Mouse (Mus musculus): ENCODE measurements at regions not wholly inside any gene's neighbourhood (a gene's known extent, or its start where the extent isn't known, plus 50 kb on each side); places are given as distances from the start of the nearest gene placed in this dataset.

DNA sequence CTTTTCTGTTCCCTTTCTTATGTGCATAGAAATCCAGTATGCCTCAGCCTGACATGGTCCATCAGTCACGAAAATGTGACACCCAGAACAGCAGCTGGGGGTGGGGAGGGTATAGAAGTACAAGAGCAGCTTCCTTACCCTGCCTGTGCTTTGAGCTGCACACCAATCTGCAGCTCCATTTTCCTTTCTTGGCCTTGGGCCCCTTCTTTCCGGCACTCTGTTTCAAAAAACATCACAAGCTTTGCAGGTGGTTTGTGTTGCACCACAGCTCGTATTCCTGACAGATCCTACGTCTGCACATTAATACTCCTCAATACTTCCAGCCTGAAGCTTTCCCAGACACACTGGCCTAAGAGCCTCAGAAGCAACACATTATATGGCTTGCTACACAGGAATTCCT lies 138.1 kb upstream of the Nt5c1b start:
- no peak for ATAC-seq (replicated peaks; ENCODE audit: low FRiP score)
- H3K9ac ChIP-seq (ENCODE audit: low read length), result no peak overlapping the region
- no peak for DNase-seq (ENCODE audit: low spot score)
- no peak overlapping the region for H3K4me3 ChIP-seq (ENCODE audit: low read depth, low read length)
- H3K36me3 ChIP-seq (ENCODE audit: control insufficient read depth, insufficient read depth, low read length), result no peaks in the 10 kb centered on the region
- H3K27ac ChIP-seq (ENCODE audit: low read depth, low read length), result no peak overlapping the region
- no peak overlapping the region for H3K4me2 ChIP-seq (ENCODE audit: low read depth, low read length, severe bottlenecking)
- no peaks in the 10 kb centered on the region for H3K4me1 ChIP-seq (replicated peaks; ENCODE audit: control insufficient read depth, insufficient read depth, low read length)
- no peaks in the 10 kb centered on the region for H3K9me3 ChIP-seq (ENCODE audit: control insufficient read depth, low read length)
- WGBS, result 55% methylated on average over 4 of the region's 4 CpGs
- no peaks in the 10 kb centered on the region for H3K27me3 ChIP-seq (ENCODE audit: control insufficient read depth, insufficient read depth, low read length)

DNA sequence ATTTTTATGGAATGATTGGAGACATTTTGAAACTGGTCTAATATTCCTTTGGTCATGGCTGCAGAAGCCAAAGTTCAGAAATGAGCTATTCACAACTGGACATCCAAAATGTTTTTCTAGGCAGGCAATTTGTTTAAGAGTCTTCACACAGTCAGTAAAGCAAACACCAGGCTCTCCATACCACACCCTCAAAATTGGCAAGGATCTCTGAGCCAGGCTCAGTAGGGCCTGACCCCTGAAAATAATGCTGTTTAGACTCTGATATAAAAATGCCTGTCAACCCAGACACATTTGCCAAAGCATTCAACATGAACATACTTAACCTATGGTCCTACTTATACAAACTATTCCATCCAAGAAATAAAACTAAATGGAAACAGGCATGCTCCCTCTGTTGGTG lies 121.7 kb upstream of the Nt5c1b start:
- H3K27me3 ChIP-seq (ENCODE audit: control insufficient read depth, insufficient read depth, low read length), result no peaks in the 10 kb centered on the region

DNA sequence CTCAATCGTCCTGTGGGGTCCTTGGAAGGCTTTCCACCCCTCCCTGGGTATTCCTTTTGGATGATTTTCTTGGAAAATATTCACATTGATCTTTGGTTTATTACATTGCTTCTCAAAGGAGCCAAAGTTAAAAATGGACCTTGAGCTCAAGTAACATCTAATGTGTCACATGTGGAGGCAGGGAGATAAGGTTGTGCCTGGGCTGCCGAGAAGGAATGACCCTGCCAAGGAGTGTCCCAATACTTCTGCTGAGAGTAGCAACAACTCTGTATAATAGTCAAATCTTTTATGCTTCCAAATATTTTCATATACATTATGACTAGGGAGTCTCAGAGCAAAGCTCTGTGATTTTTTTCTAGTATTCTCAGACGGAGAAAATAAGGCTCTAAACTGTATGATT lies 113.4 kb upstream of the Nt5c1b start:
- Histone ChIP-seq H3K27me3 (ENCODE audit: control insufficient read depth, insufficient read depth, low read length) (no peaks in the 10 kb centered on the region), H3K4me2 (ENCODE audit: low read depth, low read length, severe bottlenecking) (no peak overlapping the region), H3K9me3 (ENCODE audit: control insufficient read depth, low read length) (no peaks in the 10 kb centered on the region), H3K4me1 (replicated peaks; ENCODE audit: control insufficient read depth, insufficient read depth, low read length) (no peaks in the 10 kb centered on the region), H3K9ac (ENCODE audit: low read length) (no peak overlapping the region), H3K4me3 (ENCODE audit: low read depth, low read length) (no peak overlapping the region), H3K36me3 (ENCODE audit: control insufficient read depth, insufficient read depth, low read length) (no peaks in the 10 kb centered on the region), H3K27ac (ENCODE audit: low read depth, low read length) (no peak overlapping the region)
- DNase-seq (ENCODE audit: low spot score) (no peak), ATAC-seq (replicated peaks; ENCODE audit: low FRiP score) (no peak)
- WGBS, result 62% methylated on average over 3 of the region's 3 CpGs

More for the DNA sequence above, 121.7 kb upstream of the Nt5c1b start:
- Histone ChIP-seq H3K9me3 (ENCODE audit: control insufficient read depth, low read length) (no peaks in the 10 kb centered on the region), H3K4me2 (ENCODE audit: low read depth, low read length, severe bottlenecking) (no peak overlapping the region), H3K4me1 (replicated peaks; ENCODE audit: control insufficient read depth, insufficient read depth, low read length) (no peaks in the 10 kb centered on the region), H3K27ac (ENCODE audit: low read depth, low read length) (no peak overlapping the region), H3K36me3 (ENCODE audit: control insufficient read depth, insufficient read depth, low read length) (no peaks in the 10 kb centered on the region), H3K9ac (ENCODE audit: low read length) (no peak overlapping the region), H3K4me3 (ENCODE audit: low read depth, low read length) (no peak overlapping the region)
- ATAC-seq (replicated peaks; ENCODE audit: low FRiP score), result no peak
- no peak for DNase-seq (ENCODE audit: low spot score)

DNA sequence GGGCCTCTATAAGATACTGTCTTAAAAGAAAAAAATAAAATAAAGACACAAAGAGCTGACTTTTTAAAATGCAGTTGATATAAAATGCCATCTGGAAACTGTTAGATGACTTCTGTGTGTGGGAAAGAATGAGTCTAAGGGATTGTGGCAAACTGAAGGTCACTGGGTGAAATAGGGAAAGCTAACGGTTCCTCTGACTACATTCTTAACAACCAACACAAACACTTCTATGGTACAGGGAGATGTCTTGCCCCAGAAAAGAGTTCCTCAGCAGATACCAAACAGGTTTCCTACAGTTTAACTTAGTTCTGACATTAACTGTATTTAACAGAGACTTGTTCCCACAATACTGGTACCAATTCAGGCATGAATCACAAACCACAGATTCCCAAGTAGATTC lies 103.6 kb upstream of the Nt5c1b start:
- 78% methylated on average over 1 of the region's 1 CpGs for whole genome bisulfite sequencing

DNA sequence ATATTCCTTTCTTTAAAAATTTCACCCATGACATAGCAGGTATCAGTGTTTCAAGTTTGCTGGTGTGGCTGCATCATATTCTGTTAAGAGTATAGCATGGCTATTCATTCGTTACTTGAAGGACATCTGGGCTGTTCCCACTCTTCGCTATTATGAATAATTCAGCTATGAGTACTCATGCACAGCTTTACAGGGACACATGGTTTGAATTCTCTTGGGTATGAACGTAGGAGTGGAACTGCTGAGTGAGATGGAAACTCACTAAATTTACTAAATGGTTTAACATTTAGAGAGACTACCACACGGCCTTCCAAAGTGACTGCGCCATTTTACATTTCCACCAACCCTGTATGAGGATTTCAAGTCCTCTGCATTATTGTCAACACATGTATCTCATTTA lies 97.7 kb upstream of the Nt5c1b start:
- Histone ChIP-seq H3K4me3 (ENCODE audit: low read depth, low read length) (no peak overlapping the region), H3K4me2 (ENCODE audit: low read depth, low read length, severe bottlenecking) (no peak overlapping the region), H3K9ac (ENCODE audit: low read length) (no peak overlapping the region), H3K27me3 (ENCODE audit: control insufficient read depth, insufficient read depth, low read length) (no peaks in the 10 kb centered on the region), H3K36me3 (ENCODE audit: control insufficient read depth, insufficient read depth, low read length) (no peaks in the 10 kb centered on the region), H3K4me1 (replicated peaks; ENCODE audit: control insufficient read depth, insufficient read depth, low read length) (no peaks in the 10 kb centered on the region), H3K27ac (ENCODE audit: low read depth, low read length) (no peak overlapping the region), H3K9me3 (ENCODE audit: control insufficient read depth, low read length) (no peaks in the 10 kb centered on the region)
- ATAC-seq (replicated peaks; ENCODE audit: low FRiP score) (no peak), DNase-seq (ENCODE audit: low spot score) (no peak)
- 87% methylated on average over 5 of the region's 5 CpGs for WGBS

More for the DNA sequence above, 103.6 kb upstream of the Nt5c1b start:
- no peaks in the 10 kb centered on the region for H3K36me3 ChIP-seq (ENCODE audit: control insufficient read depth, insufficient read depth, low read length)
- no peak overlapping the region for H3K27ac ChIP-seq (ENCODE audit: low read depth, low read length)
- no peak overlapping the region for H3K9ac ChIP-seq (ENCODE audit: low read length)
- H3K9me3 ChIP-seq (ENCODE audit: control insufficient read depth, low read length), result no peaks in the 10 kb centered on the region
- no peak overlapping the region for H3K4me3 ChIP-seq (ENCODE audit: low read depth, low read length)
- no peaks in the 10 kb centered on the region for H3K27me3 ChIP-seq (ENCODE audit: control insufficient read depth, insufficient read depth, low read length)
- no peak for ATAC-seq (replicated peaks; ENCODE audit: low FRiP score)
- no peaks in the 10 kb centered on the region for H3K4me1 ChIP-seq (replicated peaks; ENCODE audit: control insufficient read depth, insufficient read depth, low read length)
- H3K4me2 ChIP-seq (ENCODE audit: low read depth, low read length, severe bottlenecking), result no peak overlapping the region
- DNase-seq (ENCODE audit: low spot score), result no peak

DNA sequence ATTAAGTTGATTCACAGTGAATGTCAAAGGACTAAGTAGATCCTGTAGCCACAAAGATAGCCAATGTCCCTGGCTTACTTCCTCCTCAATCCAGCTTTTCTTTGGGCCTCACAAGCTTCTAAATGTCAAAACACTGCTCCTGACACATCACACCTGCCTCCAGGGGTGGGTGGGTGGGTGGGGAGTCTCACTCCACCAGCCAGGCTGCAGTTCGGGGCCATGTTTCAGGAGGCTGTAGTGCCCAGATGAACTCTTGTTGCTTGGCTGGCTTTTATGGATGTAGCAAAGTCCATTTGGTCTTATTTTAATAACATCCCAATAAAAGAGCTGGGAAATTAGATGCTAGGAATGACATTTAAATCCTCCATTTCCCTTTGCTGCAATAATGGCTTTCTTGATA lies 94.5 kb upstream of the Nt5c1b start:
- DNase-seq (ENCODE audit: low spot score), result no peak
- no peak for ATAC-seq (replicated peaks; ENCODE audit: low FRiP score)
- 93% methylated on average over 1 of the region's 1 CpGs for WGBS
- Histone ChIP-seq H3K9ac (ENCODE audit: low read length) (no peak overlapping the region), H3K9me3 (ENCODE audit: control insufficient read depth, low read length) (no peaks in the 10 kb centered on the region), H3K4me2 (ENCODE audit: low read depth, low read length, severe bottlenecking) (no peak overlapping the region), H3K4me3 (ENCODE audit: low read depth, low read length) (no peak overlapping the region), H3K4me1 (replicated peaks; ENCODE audit: control insufficient read depth, insufficient read depth, low read length) (no peaks in the 10 kb centered on the region), H3K36me3 (ENCODE audit: control insufficient read depth, insufficient read depth, low read length) (no peaks in the 10 kb centered on the region), H3K27me3 (ENCODE audit: control insufficient read depth, insufficient read depth, low read length) (no peaks in the 10 kb centered on the region), H3K27ac (ENCODE audit: low read depth, low read length) (no peak overlapping the region)

DNA sequence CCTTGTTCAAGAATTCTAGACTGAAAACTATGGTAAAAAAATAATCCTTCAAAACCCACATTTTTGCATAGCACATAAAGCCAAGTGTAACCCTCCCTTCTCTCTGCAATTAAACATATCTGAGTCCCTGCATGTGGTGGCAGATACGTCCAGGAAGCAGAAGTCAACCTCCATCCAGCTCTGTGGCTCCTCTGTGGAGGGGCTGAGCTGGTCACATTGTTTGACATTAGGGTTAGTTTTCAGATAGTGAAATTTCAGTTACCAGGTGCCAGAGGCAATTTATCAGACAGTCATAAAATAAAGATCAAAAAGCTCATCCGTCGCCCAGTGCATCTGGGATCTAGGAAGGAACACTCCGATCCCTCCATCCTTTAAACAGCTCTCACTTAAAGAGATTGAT lies 77.1 kb upstream of the Nt5c1b start:
- ATAC-seq (replicated peaks; ENCODE audit: low FRiP score) (no peak), DNase-seq (ENCODE audit: low spot score) (no peak)
- Histone ChIP-seq H3K4me1 (replicated peaks; ENCODE audit: control insufficient read depth, insufficient read depth, low read length) (no peaks in the 10 kb centered on the region), H3K36me3 (ENCODE audit: control insufficient read depth, insufficient read depth, low read length) (no peaks in the 10 kb centered on the region), H3K4me3 (ENCODE audit: low read depth, low read length) (no peak overlapping the region), H3K9ac (ENCODE audit: low read length) (no peak overlapping the region), H3K9me3 (ENCODE audit: control insufficient read depth, low read length) (no peaks in the 10 kb centered on the region), H3K27ac (ENCODE audit: low read depth, low read length) (no peak overlapping the region), H3K4me2 (ENCODE audit: low read depth, low read length, severe bottlenecking) (no peak overlapping the region), H3K27me3 (ENCODE audit: control insufficient read depth, insufficient read depth, low read length) (no peaks in the 10 kb centered on the region)
- WGBS, result 92% methylated on average over 4 of the region's 4 CpGs

DNA sequence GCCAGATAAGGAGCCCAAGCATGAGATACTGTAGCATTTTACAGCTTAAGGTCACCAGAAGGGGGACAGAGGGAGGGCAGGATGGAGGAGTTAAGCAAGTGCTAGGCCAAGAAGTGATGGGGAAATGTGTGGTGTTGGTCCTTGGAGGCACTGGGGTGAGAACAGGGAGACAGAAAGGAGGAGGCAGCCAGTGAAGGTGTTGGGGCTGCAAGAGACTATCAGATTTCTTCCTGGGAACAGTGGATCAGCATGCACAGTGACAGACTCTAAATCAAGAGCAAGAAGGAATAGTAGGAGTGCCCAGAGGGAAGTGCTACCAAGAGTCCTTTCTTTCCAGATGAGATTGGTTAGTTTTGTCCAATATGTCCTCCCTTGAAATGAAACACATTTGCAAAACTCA lies 63.8 kb upstream of the Nt5c1b start:
- Histone ChIP-seq H3K36me3 (ENCODE audit: control insufficient read depth, insufficient read depth, low read length) (no peaks in the 10 kb centered on the region), H3K27ac (ENCODE audit: low read depth, low read length) (no peak overlapping the region), H3K4me2 (ENCODE audit: low read depth, low read length, severe bottlenecking) (no peak overlapping the region), H3K27me3 (ENCODE audit: control insufficient read depth, insufficient read depth, low read length) (no peaks in the 10 kb centered on the region), H3K4me1 (replicated peaks; ENCODE audit: control insufficient read depth, insufficient read depth, low read length) (no peaks in the 10 kb centered on the region), H3K9ac (ENCODE audit: low read length) (no peak overlapping the region), H3K9me3 (ENCODE audit: control insufficient read depth, low read length) (no peaks in the 10 kb centered on the region), H3K4me3 (ENCODE audit: low read depth, low read length) (no peak overlapping the region)
- ATAC-seq (replicated peaks; ENCODE audit: low FRiP score) (no peak), DNase-seq (ENCODE audit: low spot score) (no peak)
